Mouse (Mus musculus) forebrain, embryonic 11.5 days (tissue): ENCODE measurements around the gene Casc4. TPM values are rescaled to one million over a fixed set of nuclear protein-coding genes. Genes with fewer than 3 reads are reported as not detected.
A peak's percentile ranks its signal among the peaks of the same experiment; 100 is the strongest.

Experiments used
- ATAC-seq: fragments of 200-750 bp; cut with Nextera tagmentation; replicated peaks from 2 replicates; pipeline ENCODE4 v1.8.0; 2017; ENCODE audit warnings: moderate TSS enrichment; ENCODE audit not compliant: low FRiP score
- DNase-seq: peaks from one replicate; pipeline ENCODE4 v3.0.0-alpha.2; 2017; ENCODE audit warnings: low spot score
- H3K27ac ChIP-seq: fragments of 300-500 bp; sonication (generic); 2 replicates; pipeline ENCODE4 v1.5.1; 2014; ENCODE audit warnings: low read depth, low read length
- H3K27me3 ChIP-seq: fragments of 300-500 bp; sonication (generic); 2 replicates; pipeline ENCODE4 v1.6.1; 2014; ENCODE audit warnings: mild to moderate bottlenecking, low read length, mixed read lengths; ENCODE audit not compliant: control insufficient read depth, insufficient read depth
- H3K36me3 ChIP-seq: fragments of 300-500 bp; sonication (generic); 2 replicates; pipeline ENCODE4 v1.6.1; 2014; ENCODE audit warnings: mild to moderate bottlenecking, low read length, moderate library complexity, mixed read lengths; ENCODE audit not compliant: control insufficient read depth, insufficient read depth
- H3K4me1 ChIP-seq: fragments of 300-500 bp; sonication (generic); replicated peaks from 2 replicates; pipeline ENCODE4 v1.6.1; 2014; ENCODE audit warnings: low read length, mixed read lengths; ENCODE audit not compliant: control insufficient read depth, insufficient read depth
- H3K4me2 ChIP-seq: fragments of 300-500 bp; sonication (generic); 2 replicates; pipeline ENCODE4 v1.6.1; 2014; ENCODE audit warnings: low read depth, mild to moderate bottlenecking, low read length, moderate library complexity, mixed read lengths; ENCODE audit not compliant: severe bottlenecking
- H3K4me3 ChIP-seq: fragments of 300-500 bp; sonication (generic); 2 replicates; pipeline ENCODE4 v1.5.1; 2014; ENCODE audit warnings: low read depth, low read length
- H3K9ac ChIP-seq: fragments of 300-500 bp; sonication (generic); 2 replicates; pipeline ENCODE4 v1.6.1; 2014; ENCODE audit warnings: low read length
- H3K9me3 ChIP-seq: fragments of 300-500 bp; sonication (generic); 2 replicates; pipeline ENCODE4 v1.6.1; 2016; ENCODE audit warnings: low read length, mixed read lengths; ENCODE audit not compliant: control insufficient read depth
- WGBS: fragments of 180-500 bp; shearing (Covaris S2); extraction: QIAGEN DNeasy Blood & Tissue Kit; methylation state at CpG from one replicate; pipeline ENCODE4 v1.1.7; 2014; 5-methylcytosine and 5-hydroxymethylcytosine counted together
- polyA plus RNA-seq: library from polyadenylated mRNA; unstranded; fragments of >200 nt; fragmentation: Nextera tagmentation; extraction: Ambion mirVana; gene quantifications from 2 replicates; pipeline ENCODE4 v1.2.1, GENCODE M21; 2014

The Casc4 gene
- polyA plus RNA-seq, 1 experiment from 2014 or later = 25.0 TPM

- H3K27me3 ChIP-seq = no peaks in the 10 kb centered on the region
- peaks cover 5% of the 10 kb centered on the region; the same call in 1 of the 2 replicates for H3K4me1 ChIP-seq
- peak overlapping the region; percentile 68 for H3K4me2 ChIP-seq
- WGBS = 21% methylated on average over 10 of the region's 10 CpGs
- no peaks in the 10 kb centered on the region for H3K36me3 ChIP-seq
- ATAC-seq (no peak), DNase-seq (no peak)
- peak overlapping the region; percentile 78 for H3K4me3 ChIP-seq
- peak overlapping the region; percentile 92 for H3K9ac ChIP-seq
- H3K27ac ChIP-seq = peak overlapping the region; percentile 92
- no peaks in the 10 kb centered on the region for H3K9me3 ChIP-seq
These were observed 88.3 kb downstream of the Casc4 start for GRCm38 (mm10) chr2:121954971-121955656.

GRCm38 (mm10) chr2:121955765-121956223 lies 89.0 kb downstream of the Casc4 start, which contains the start of the genes Ctdspl2 and Mageb3:
Ctdspl2 (plus strand) TSS chr2:121956001.
Mageb3 (minus strand) TSS chr2:121956092.
- H3K9ac ChIP-seq = peak within 1 kb of the TSS; percentile 92
- no peaks in the 10 kb centered on the region for H3K27me3 ChIP-seq
- H3K27ac ChIP-seq = peak within 1 kb of the TSS; percentile 92
- ATAC-seq (peak; percentile 98), DNase-seq (peak; percentile 99)
- H3K9me3 ChIP-seq = no peaks in the 10 kb centered on the region
- H3K4me1 ChIP-seq = peaks cover 5% of the 10 kb centered on the region; the same call in 1 of the 2 replicates
- H3K36me3 ChIP-seq = no peaks in the 10 kb centered on the region; the same call in 1 of the 2 replicates
- peak within 1 kb of the TSS; percentile 78 for H3K4me3 ChIP-seq
- peak within 1 kb of the TSS; percentile 68 for H3K4me2 ChIP-seq
- WGBS = under 1% methylated on average over 46 of the region's 48 CpGs

DNA sequence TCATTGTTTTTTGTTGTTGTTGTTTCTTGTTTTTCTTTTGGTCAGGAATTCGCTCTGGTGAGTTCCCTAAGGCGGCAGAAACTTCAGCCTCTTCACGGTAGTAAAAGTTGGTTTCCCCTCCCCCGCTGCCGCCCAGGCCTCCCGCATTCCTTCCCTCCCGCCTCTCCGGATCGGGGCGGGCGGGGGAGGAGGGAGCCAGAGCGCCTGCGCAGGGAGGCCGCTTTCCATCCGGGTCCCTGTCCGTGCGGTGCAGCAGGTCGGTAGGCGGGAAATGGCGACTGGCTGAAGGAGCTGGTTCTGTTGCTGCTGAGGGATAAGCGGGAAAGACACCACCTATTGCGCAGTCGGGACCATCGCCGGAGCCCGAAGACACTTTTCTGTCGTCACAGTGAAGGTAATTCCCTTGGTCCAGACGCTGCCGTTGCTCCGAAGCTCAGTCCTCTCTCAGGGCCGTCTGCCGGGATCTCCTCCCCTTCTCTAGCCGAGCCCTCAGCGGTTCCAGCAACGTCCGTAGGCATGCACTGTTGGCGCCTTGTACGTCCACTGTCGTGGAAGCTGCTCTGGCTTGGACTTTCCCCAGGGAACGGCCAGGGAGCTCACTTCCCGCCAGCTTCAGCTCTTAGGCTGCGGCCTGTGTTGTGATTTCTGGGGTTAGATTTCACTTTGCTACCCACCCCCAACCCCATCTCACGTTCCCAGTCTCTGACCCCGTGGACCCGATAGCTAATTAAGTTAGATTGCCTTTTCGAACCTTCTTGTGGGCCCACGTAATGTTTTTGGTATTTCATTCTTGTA lies 89.7 kb downstream of the Casc4 start:
- peak overlapping the region; percentile 78 for H3K4me3 ChIP-seq
- ATAC-seq (peak; percentile 92), DNase-seq (peak; percentile 98)
- peak overlapping the region; percentile 68 for H3K4me2 ChIP-seq
- H3K27me3 ChIP-seq = no peaks in the 10 kb centered on the region
- under 1% methylated on average over 42 of the region's 47 CpGs for WGBS
- peaks cover 5% of the 10 kb centered on the region; the same call in 1 of the 2 replicates for H3K4me1 ChIP-seq
- H3K9me3 ChIP-seq = no peaks in the 10 kb centered on the region
- H3K27ac ChIP-seq = peak overlapping the region; percentile 92
- no peaks in the 10 kb centered on the region; the same call in 1 of the 2 replicates for H3K36me3 ChIP-seq
- H3K9ac ChIP-seq = peak overlapping the region; percentile 92

- Histone ChIP-seq H3K9ac (peak overlapping the region; percentile 92), H3K4me1 (peaks cover 5% of the 10 kb centered on the region; the same call in 1 of the 2 replicates), H3K9me3 (no peaks in the 10 kb centered on the region), H3K27ac (no peak overlapping the region), H3K36me3 (no peaks in the 10 kb centered on the region; the same call in 1 of the 2 replicates), H3K27me3 (no peaks in the 10 kb centered on the region), H3K4me3 (peak overlapping the region; percentile 78), H3K4me2 (peak overlapping the region; percentile 68)
- ATAC-seq (no peak), DNase-seq (no peak)
- 13% methylated on average over 8 of the region's 8 CpGs for WGBS
These were observed 90.5 kb downstream of the Casc4 start for GRCm38 (mm10) chr2:121957216-121957792.

Other genes with a start within 250 kb of the Casc4 start
- gene Frmd5, start 59.9 kb upstream of the Casc4 start, polyA plus RNA-seq = 26.6 and 27.1 TPM in 2 replicates
- gene Ctdspl2, start 89.0 kb downstream of the Casc4 start, polyA plus RNA-seq = 61.6 and 71.5 TPM in 2 replicates
- 0.33 TPM in 2 replicates for gene Mageb3, start 89.1 kb downstream of the Casc4 start, polyA plus RNA-seq
- gene Eif3j1, start 161.6 kb downstream of the Casc4 start, polyA plus RNA-seq = 14.5 and 16.0 TPM in 2 replicates